Mouse (Mus musculus) gastrocnemius, postnatal 10 days (tissue): ENCODE results near the gene Msx3. TPM values are rescaled to one million over a fixed set of nuclear protein-coding genes. Genes with fewer than 3 reads are reported as not detected.
A peak's percentile ranks its signal among the peaks of the same experiment; 100 is the strongest.

ENCODE experiments used
- DNase-seq: peaks from one replicate; pipeline ENCODE4 v3.0.0; 2021; ENCODE audit warnings: mixed read lengths
- long read RNA-seq, 2 experiments: library from polyadenylated mRNA; stranded (forward); transcript quantifications; one replicate each; pipeline ENCODE4 v2.0.0; 2021
- total RNA-seq, 2 experiments: library from RNA; stranded (reverse); gene quantifications; 2 replicates each; pipeline ENCODE4 v1.2.3; 2021

The Msx3 gene
- not detected for total RNA-seq
- long read RNA-seq, experiment 1, result 0 reads
- long read RNA-seq, experiment 2, result 0 reads

GRCm38 (mm10) chr7:140048361-140049114 lies at the start of gene Msx3:
Gene Msx3, minus strand, starts transcription at chr7:140049089.
- DNase-seq, result no peak

- DNase-seq, result no peak
These were observed 49.6 kb upstream of the Msx3 start for GRCm38 (mm10) chr7:140098466-140098865.

GRCm38 (mm10) chr7:140096055-140096454 lies 47.2 kb upstream of the Msx3 start:
- DNase-seq, result no peak

GRCm38 (mm10) chr7:140095556-140095955 lies 46.7 kb upstream of the Msx3 start:
- DNase-seq, result no peak

- DNase-seq, result no peak
These were observed 46.1 kb upstream of the Msx3 start for GRCm38 (mm10) chr7:140094954-140095353.

GRCm38 (mm10) chr7:140092924-140093528 lies 44.1 kb upstream of the Msx3 start, which contains the start of gene Prap1:
Gene Prap1, plus strand, starts transcription at chr7:140093395.
- no peak for DNase-seq

GRCm38 (mm10) chr7:140090601-140091000 lies 41.7 kb upstream of the Msx3 start:
- DNase-seq, result no peak

GRCm38 (mm10) chr7:140082242-140082678 lies 33.4 kb upstream of the Msx3 start, which contains the start of gene Caly:
Gene Caly, minus strand, starts transcription at chr7:140082548.
- peak; percentile 25 for DNase-seq

- no peak for DNase-seq
These were observed 32.7 kb upstream of the Msx3 start for GRCm38 (mm10) chr7:140081408-140082241.

- peak; percentile 25 for DNase-seq
These were observed 31.7 kb upstream of the Msx3 start for GRCm38 (mm10) chr7:140080503-140081156.

- peak; percentile 68 for DNase-seq
These were observed 29.8 kb upstream of the Msx3 start for GRCm38 (mm10) chr7:140078711-140079110.

GRCm38 (mm10) chr7:140077698-140078097 lies 28.8 kb upstream of the Msx3 start:
- no peak for DNase-seq

- DNase-seq, result no peak
These were observed 21.3 kb upstream of the Msx3 start for GRCm38 (mm10) chr7:140070042-140070711.

GRCm38 (mm10) chr7:140067397-140067796 lies 18.5 kb upstream of the Msx3 start:
- DNase-seq, result no peak

GRCm38 (mm10) chr7:140063092-140063491 lies 14.2 kb upstream of the Msx3 start:
- peak; percentile 72 for DNase-seq

GRCm38 (mm10) chr7:140062307-140062706 lies 13.4 kb upstream of the Msx3 start:
- no peak for DNase-seq

- no peak for DNase-seq
These were observed 12.9 kb upstream of the Msx3 start for GRCm38 (mm10) chr7:140061832-140062130.

GRCm38 (mm10) chr7:140060936-140061831 lies 12.3 kb upstream of the Msx3 start:
- DNase-seq, result peak; percentile 11

GRCm38 (mm10) chr7:140059601-140060000 lies 10.7 kb upstream of the Msx3 start:
- no peak for DNase-seq

GRCm38 (mm10) chr7:140058528-140058927 lies 9.6 kb upstream of the Msx3 start:
- DNase-seq, result no peak
